Mouse (Mus musculus) liver, embryonic 16.5 days (tissue): Measurements from ENCODE around the gene Itga2. TPM values are rescaled to one million over a fixed set of nuclear protein-coding genes. Genes with fewer than 3 reads are reported as not detected.
A peak's percentile ranks its signal among the peaks of the same experiment; 100 is the strongest.

ENCODE experiments used
- ATAC-seq: fragments of 200-750 bp; cut with Nextera tagmentation; 2 replicates; pipeline ENCODE4 v1.8.0; 2017; ENCODE audit warnings: low read depth, mild to moderate bottlenecking, moderate number of reproducible peaks, moderate library complexity
- H3K27ac ChIP-seq: fragments of 300-500 bp; sonication (generic); 2 replicates; pipeline ENCODE4 v1.5.1; 2014; ENCODE audit warnings: mild to moderate bottlenecking, low read length
- H3K27me3 ChIP-seq: fragments of 300-500 bp; sonication (generic); 2 replicates; pipeline ENCODE4 v1.6.1; 2014; ENCODE audit warnings: low read depth, low read length, mixed read lengths; ENCODE audit not compliant: control insufficient read depth, insufficient read depth
- H3K36me3 ChIP-seq: fragments of 300-500 bp; sonication (generic); 2 replicates; pipeline ENCODE4 v1.6.1; 2014; ENCODE audit warnings: mild to moderate bottlenecking; ENCODE audit not compliant: control insufficient read depth, insufficient read depth
- H3K4me1 ChIP-seq: fragments of 300-500 bp; sonication (generic); 2 replicates; pipeline ENCODE4 v1.6.1; 2014; ENCODE audit warnings: low read depth, low read length, mixed read lengths; ENCODE audit not compliant: control insufficient read depth
- H3K4me2 ChIP-seq: fragments of 300-500 bp; sonication (generic); 2 replicates; pipeline ENCODE4 v1.6.1; 2014; ENCODE audit warnings: low read depth, low read length, mixed read lengths
- H3K4me3 ChIP-seq: fragments of 300-500 bp; sonication (generic); 2 replicates; pipeline ENCODE4 v1.5.1; 2014; ENCODE audit warnings: low read depth, mild to moderate bottlenecking, low read length
- H3K9ac ChIP-seq: fragments of 300-500 bp; sonication (generic); 2 replicates; pipeline ENCODE4 v1.6.1; 2014; ENCODE audit warnings: low read depth, low read length
- H3K9me3 ChIP-seq: fragments of 300-500 bp; sonication (generic); replicated peaks from 2 replicates; pipeline ENCODE4 v1.6.1; 2016; ENCODE audit warnings: low read length; ENCODE audit not compliant: control insufficient read depth
- WGBS: fragments of 180-500 bp; shearing (Covaris S2); extraction: QIAGEN DNeasy Blood & Tissue Kit; methylation state at CpG from one replicate; pipeline ENCODE4 v1.1.7; 2014; ENCODE audit not compliant: insufficient replicate concordance; 5-methylcytosine and 5-hydroxymethylcytosine counted together
- polyA plus RNA-seq: library from polyadenylated mRNA; unstranded; fragments of >200 nt; fragmentation: Nextera tagmentation; extraction: Ambion mirVana; gene quantifications from 2 replicates; pipeline ENCODE4 v1.2.1, GENCODE M21; 2015

The Itga2 gene
- polyA plus RNA-seq, 1 experiment from 2014 or later = 0.99 TPM

GRCm38 (mm10) chr13:114923331-114923730 lies 8.6 kb downstream of the Itga2 start:
- no peaks in the 10 kb centered on the region for H3K9me3 ChIP-seq
- H3K4me3 ChIP-seq = no peak overlapping the region
- no peaks in the 10 kb centered on the region for H3K27me3 ChIP-seq
- no peaks in the 10 kb centered on the region for H3K4me1 ChIP-seq
- no peak overlapping the region for H3K9ac ChIP-seq
- no peaks in the 10 kb centered on the region for H3K36me3 ChIP-seq
- ATAC-seq = peak; percentile 90
- WGBS = 54% methylated on average over 9 of the region's 9 CpGs
- no peak overlapping the region for H3K27ac ChIP-seq
- no peak overlapping the region; the same call in 1 of the 2 replicates for H3K4me2 ChIP-seq

DNA sequence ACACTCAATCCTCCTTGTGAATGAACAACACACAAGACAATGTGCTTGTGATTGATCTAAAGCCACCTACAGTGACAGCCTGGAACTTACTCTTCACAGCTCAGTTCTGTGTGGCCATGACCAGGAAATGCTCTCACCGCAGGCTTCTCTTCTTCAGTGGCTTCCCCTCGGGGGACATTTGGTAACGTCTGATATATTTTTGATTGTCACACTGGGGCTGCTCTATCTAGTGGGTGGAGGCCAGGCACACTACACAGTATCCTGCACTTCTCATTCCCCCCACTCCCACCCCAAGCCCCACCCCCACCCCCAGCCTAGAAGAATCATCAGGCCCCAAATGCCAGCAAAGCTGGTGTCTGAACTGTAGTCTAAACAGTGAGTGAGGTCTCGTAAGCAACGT lies 16.1 kb downstream of the Itga2 start:
- Histone ChIP-seq H3K4me2 (no peak overlapping the region), H3K27ac (no peak overlapping the region), H3K4me3 (no peak overlapping the region), H3K4me1 (peaks cover 3% of the 10 kb centered on the region), H3K27me3 (no peaks in the 10 kb centered on the region), H3K9me3 (no peaks in the 10 kb centered on the region), H3K36me3 (no peaks in the 10 kb centered on the region), H3K9ac (no peak overlapping the region)
- WGBS = 24% methylated on average over 5 of the region's 5 CpGs
- 0 out of 2 replicates have a peak, but pooled peaks have one; percentile 19 for ATAC-seq

DNA sequence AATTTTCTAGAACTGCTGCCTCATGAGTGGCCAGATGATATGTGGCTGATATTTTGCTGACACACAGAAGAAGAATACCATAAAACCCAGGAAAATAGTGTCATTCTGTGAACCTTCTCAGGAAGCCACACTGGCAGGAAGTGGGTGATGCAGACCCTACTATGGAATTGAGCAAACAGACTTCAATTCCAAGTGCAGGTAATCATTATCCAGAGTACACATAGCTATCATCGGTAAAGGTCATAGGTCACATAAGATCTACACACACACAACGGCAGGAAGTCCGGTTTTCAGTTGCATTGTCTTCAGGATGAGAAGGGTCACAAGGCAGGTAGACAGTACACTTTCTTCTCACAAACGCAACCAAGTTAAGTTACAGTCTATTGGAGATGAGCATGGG lies 16.9 kb downstream of the Itga2 start:
- no peak overlapping the region for H3K4me2 ChIP-seq
- H3K27me3 ChIP-seq = no peaks in the 10 kb centered on the region
- peak; percentile 77 for ATAC-seq
- H3K4me3 ChIP-seq = no peak overlapping the region
- H3K4me1 ChIP-seq = peaks cover 3% of the 10 kb centered on the region
- 43% methylated on average over 4 of the region's 4 CpGs for WGBS
- H3K36me3 ChIP-seq = no peaks in the 10 kb centered on the region
- H3K27ac ChIP-seq = no peak overlapping the region
- no peaks in the 10 kb centered on the region for H3K9me3 ChIP-seq
- H3K9ac ChIP-seq = no peak overlapping the region

DNA sequence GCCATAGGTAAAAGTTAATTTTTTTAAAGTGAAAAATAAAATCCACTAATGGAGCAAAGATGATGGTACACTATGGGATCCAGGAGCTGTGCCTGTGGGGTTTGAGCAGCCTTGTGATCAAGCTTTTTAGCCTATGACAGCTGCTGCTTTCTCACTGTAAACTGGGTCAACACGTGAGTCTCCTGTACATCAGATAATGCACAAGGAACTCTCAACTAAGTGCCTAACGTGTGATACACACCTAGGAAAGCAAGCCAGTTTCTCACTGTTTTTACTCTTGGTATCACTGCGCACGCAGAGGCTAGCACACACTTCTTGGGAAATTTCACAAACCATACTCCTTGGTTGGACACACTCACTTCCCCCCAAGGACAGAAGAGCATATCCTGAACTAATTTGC lies 17.3 kb downstream of the Itga2 start:
- Histone ChIP-seq H3K27me3 (no peaks in the 10 kb centered on the region), H3K9me3 (no peaks in the 10 kb centered on the region), H3K4me3 (no peak overlapping the region), H3K27ac (no peak overlapping the region), H3K4me2 (no peak overlapping the region), H3K4me1 (peaks cover 3% of the 10 kb centered on the region), H3K9ac (no peak overlapping the region), H3K36me3 (no peaks in the 10 kb centered on the region)
- WGBS = 28% methylated on average over 4 of the region's 4 CpGs
- ATAC-seq = peak; percentile 7; the same call in 1 of the 2 replicates

GRCm38 (mm10) chr13:114910629-114911028 lies 21.3 kb downstream of the Itga2 start:
- H3K4me2 ChIP-seq = no peak overlapping the region
- no peaks in the 10 kb centered on the region for H3K27me3 ChIP-seq
- 58% methylated on average over 9 of the region's 9 CpGs for WGBS
- no peak overlapping the region for H3K27ac ChIP-seq
- no peak overlapping the region for H3K4me3 ChIP-seq
- H3K4me1 ChIP-seq = peaks cover 3% of the 10 kb centered on the region
- no peak for ATAC-seq
- no peaks in the 10 kb centered on the region for H3K36me3 ChIP-seq
- no peaks in the 10 kb centered on the region for H3K9me3 ChIP-seq
- no peak overlapping the region for H3K9ac ChIP-seq

DNA sequence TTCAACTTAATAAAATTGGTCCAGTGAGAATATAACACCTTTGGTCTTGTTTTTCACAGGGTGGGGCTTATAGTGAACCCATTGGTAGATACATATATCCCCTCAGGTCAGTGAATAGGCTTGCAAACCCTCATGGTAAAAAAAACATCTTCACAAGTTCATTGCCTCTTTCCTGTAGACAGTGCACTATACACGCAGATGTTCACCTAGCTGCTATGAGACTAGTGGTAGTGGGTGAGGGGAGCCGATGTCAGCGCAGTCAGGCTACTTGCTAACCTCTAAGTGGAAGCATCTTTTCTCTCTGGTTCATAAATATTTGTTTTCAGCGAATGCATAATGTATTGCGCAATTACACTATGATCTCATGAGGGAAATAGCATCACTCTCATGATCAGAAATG lies 22.4 kb downstream of the Itga2 start:
- Histone ChIP-seq H3K27me3 (no peaks in the 10 kb centered on the region), H3K4me3 (no peak overlapping the region), H3K4me1 (no peaks in the 10 kb centered on the region; the same call in 1 of the 2 replicates), H3K27ac (no peak overlapping the region), H3K36me3 (no peaks in the 10 kb centered on the region), H3K4me2 (no peak overlapping the region), H3K9ac (no peak overlapping the region), H3K9me3 (no peaks in the 10 kb centered on the region)
- WGBS = 73% methylated on average over 5 of the region's 5 CpGs
- ATAC-seq = no peak

DNA sequence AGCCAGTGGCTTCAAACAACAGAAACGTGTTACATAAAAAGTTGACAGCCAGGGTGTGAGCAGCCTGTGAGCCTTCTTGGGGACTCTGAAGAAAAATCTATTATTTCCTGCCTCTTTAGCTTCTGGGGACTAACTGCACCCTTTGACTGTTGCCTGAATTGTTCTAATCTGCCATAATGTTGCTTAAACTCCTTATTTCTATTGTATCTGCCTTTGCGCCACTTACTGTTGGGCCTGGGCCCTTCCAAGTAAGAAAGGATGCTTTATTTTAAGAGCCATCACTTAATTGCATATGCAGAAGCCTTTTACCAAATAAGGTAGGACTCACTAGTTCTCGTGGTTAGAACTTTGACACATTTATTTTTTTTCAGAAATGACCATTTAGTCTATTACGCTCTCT lies 24.0 kb downstream of the Itga2 start:
- Histone ChIP-seq H3K27me3 (no peaks in the 10 kb centered on the region), H3K4me3 (no peak overlapping the region), H3K4me1 (no peaks in the 10 kb centered on the region), H3K27ac (no peak overlapping the region), H3K9ac (no peak overlapping the region), H3K36me3 (no peaks in the 10 kb centered on the region), H3K4me2 (no peak overlapping the region), H3K9me3 (no peaks in the 10 kb centered on the region)
- no peak for ATAC-seq
- WGBS = 59% methylated on average over 4 of the region's 4 CpGs

DNA sequence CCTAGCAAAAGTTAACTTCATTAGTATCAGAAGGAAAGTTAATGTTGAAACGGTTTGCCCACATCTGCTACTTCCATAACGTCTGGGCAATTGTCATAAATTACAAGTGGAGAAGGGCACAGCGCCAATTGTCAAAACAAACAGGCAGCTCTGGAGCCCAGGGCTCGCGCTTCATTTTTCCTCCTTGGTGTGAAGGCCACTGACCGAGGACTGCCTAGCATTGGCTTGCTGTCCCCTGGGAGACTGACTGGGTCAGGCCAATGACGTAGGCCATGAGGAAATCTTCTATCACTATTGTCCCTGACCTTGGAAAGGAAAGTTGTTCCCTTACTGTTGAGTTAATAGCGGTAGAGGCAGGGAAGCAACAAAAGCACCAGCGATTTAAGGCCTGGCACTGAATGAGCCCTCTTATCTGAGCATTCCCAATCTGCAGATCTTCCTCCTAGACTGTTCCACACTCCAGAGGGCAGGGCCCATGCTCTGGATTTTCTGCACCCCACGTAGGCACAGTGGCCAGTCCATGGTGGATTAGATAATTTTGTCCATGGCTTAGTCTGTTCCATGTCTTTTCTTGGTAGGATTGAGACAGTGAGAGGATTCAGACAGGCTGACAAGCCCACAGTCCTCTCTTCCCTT lies 35.0 kb downstream of the Itga2 start:
- H3K36me3 ChIP-seq = no peaks in the 10 kb centered on the region
- no peaks in the 10 kb centered on the region for H3K9me3 ChIP-seq
- H3K27ac ChIP-seq = no peak overlapping the region
- no peak overlapping the region for H3K4me3 ChIP-seq
- no peak overlapping the region for H3K9ac ChIP-seq
- ATAC-seq = 0 out of 2 replicates have a peak, but pooled peaks have one; percentile 13
- H3K4me2 ChIP-seq = no peak overlapping the region
- no peaks in the 10 kb centered on the region for H3K4me1 ChIP-seq
- H3K27me3 ChIP-seq = no peaks in the 10 kb centered on the region
- 59% methylated on average over 10 of the region's 10 CpGs for WGBS

- WGBS = 17% methylated on average over 7 of the region's 7 CpGs
- no peak for ATAC-seq
- no peak overlapping the region for H3K4me2 ChIP-seq
- H3K9ac ChIP-seq = no peak overlapping the region
- H3K36me3 ChIP-seq = no peaks in the 10 kb centered on the region
- no peak overlapping the region for H3K4me3 ChIP-seq
- H3K4me1 ChIP-seq = no peaks in the 10 kb centered on the region
- H3K27ac ChIP-seq = no peak overlapping the region
- no peaks in the 10 kb centered on the region for H3K27me3 ChIP-seq
- H3K9me3 ChIP-seq = no peaks in the 10 kb centered on the region
These were observed 36.0 kb downstream of the Itga2 start for GRCm38 (mm10) chr13:114895896-114896295.
